Mouse (Mus musculus): ENCODE data around the gene Il13ra2. TPM values are rescaled to one million over a fixed set of nuclear protein-coding genes. Genes with fewer than 3 reads are reported as not detected.
"Not testable (repeated sequence)": the region's sequence is repeated elsewhere in the genome, so short reads cannot be mapped to it uniquely, and the experiment has no call there.

Il13ra2 gene
- 0.22 TPM in 1 of 2 replicates, not detected in the other for polyA plus RNA-seq (2016; fragmentation: Nextera tagmentation; extraction: Ambion mirVana)

DNA sequence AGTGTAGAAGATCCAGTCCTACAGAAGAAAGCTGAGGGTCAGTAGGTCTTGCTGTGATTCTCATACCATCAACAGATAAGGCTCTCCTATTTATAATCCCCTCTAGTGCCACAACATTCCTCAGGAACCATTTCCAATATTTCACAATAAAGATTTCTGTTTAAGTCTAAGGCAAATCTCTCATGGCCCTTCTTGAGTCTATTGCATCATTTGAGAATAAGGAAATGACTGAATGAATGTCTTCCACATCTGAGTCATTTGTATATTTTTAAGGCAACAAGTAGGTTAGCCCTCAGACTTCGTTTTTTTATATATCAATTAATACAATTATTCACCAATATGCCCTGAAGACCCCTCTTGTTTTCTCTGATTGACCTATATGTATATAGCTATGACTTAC is at the start of gene Il13ra2:
Gene Il13ra2, minus strand, starts transcription at position 64 of the 400 bp plus-strand sequence.
- H3K36me3 ChIP-seq, result no peaks in the 10 kb centered on the region
- 63% methylated on average over 1 of the region's 1 CpGs for WGBS
- no peak within 1 kb of the TSS for H3K9ac ChIP-seq
- H3K27ac ChIP-seq, result no peak within 1 kb of the TSS
- H3K4me1 ChIP-seq, result no peaks in the 10 kb centered on the region
- H3K27me3 ChIP-seq, result no peaks in the 10 kb centered on the region
- no peaks in the 10 kb centered on the region for H3K9me3 ChIP-seq (replicated peaks)
- H3K4me2 ChIP-seq (replicated peaks), result no peak within 1 kb of the TSS
- ATAC-seq (ENCODE audit: low FRiP score), result no peak
- H3K4me3 ChIP-seq, result no peak within 1 kb of the TSS

DNA sequence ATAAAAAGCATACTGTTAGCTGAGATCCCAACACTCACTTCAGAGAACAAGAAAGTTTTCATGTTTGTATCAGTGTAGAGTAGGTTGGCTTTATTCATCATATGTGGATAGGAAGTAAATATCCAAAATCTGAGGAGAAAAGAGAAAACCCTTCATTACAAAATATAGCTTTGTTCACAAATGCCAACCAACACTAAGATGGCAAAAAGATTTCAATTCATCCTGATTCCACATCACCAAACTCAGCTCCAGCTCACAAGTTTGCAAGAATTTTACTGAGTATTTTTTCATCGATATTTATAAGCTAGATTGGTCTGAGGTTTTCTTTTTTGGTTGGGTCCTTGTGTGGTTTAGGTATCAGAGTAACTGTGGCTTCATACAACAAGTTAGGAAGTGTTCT is 24.6 kb upstream of the Il13ra2 start, which contains the start of gene Vmn1r239-ps:
Gene Vmn1r239-ps, minus strand, starts transcription at position 101 of the 400 bp plus-strand sequence.
- not testable (repeated sequence) for H3K4me1 ChIP-seq; ATAC-seq (ENCODE audit: low FRiP score); H3K4me3 ChIP-seq; H3K36me3 ChIP-seq; H3K9ac ChIP-seq; H3K4me2 ChIP-seq (replicated peaks); H3K9me3 ChIP-seq (replicated peaks); H3K27ac ChIP-seq; H3K27me3 ChIP-seq
- 73% methylated on average over 1 of the region's 1 CpGs for WGBS

DNA sequence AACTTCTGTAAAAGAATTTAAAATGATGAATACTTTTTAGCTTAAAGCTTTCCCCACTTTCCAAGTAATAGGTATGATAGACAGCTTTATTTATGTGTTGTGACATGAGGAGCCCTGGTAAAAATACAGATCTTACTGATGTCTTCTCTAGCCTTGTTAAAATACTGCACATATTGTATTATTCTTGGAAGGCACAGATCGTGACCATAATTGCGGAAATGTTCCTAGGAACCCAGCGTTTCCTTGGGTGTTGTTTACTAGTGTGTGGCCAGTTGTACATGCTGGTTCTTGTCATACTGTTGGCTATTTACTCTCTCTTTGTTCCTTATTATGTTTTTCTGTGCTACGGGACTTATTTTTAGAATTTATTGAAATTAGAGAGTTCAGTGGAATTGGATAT is 14.4 kb upstream of the Il13ra2 start:
- no peaks in the 10 kb centered on the region for H3K36me3 ChIP-seq
- no peak overlapping the region for H3K4me3 ChIP-seq
- H3K27ac ChIP-seq, result no peak overlapping the region
- H3K9me3 ChIP-seq (replicated peaks), result no peaks in the 10 kb centered on the region
- no peaks in the 10 kb centered on the region for H3K4me1 ChIP-seq
- WGBS, result 87% methylated on average over 4 of the region's 4 CpGs
- no peak overlapping the region for H3K4me2 ChIP-seq (replicated peaks)
- H3K9ac ChIP-seq, result no peak overlapping the region
- ATAC-seq (ENCODE audit: low FRiP score), result no peak
- no peaks in the 10 kb centered on the region for H3K27me3 ChIP-seq

DNA sequence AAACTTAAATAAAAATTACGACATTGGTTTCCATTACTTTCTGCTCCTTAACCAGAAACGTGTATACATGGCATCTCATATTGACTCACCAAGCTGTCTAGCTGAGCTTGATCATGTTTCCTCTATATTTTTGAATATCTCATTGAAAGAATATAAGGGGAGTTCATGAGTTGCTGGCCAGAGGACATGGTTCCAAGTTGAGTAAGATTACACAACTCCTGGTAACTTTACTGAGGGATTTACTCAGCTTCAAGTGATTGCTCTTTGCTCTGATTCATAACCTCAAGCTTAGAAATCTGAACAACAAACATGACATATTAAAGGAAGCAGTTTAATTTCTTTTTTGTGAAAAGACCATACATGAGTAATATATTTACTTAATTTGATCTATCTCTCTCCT is 6.4 kb upstream of the Il13ra2 start:
- Histone ChIP-seq H3K9ac (no peak overlapping the region), H3K4me1 (no peaks in the 10 kb centered on the region), H3K4me2 (replicated peaks) (no peak overlapping the region), H3K9me3 (replicated peaks) (no peaks in the 10 kb centered on the region), H3K27ac (no peak overlapping the region), H3K27me3 (no peaks in the 10 kb centered on the region), H3K36me3 (no peaks in the 10 kb centered on the region), H3K4me3 (no peak overlapping the region)
- no peak for ATAC-seq (ENCODE audit: low FRiP score)
- WGBS, result 70% methylated on average over 2 of the region's 2 CpGs

DNA sequence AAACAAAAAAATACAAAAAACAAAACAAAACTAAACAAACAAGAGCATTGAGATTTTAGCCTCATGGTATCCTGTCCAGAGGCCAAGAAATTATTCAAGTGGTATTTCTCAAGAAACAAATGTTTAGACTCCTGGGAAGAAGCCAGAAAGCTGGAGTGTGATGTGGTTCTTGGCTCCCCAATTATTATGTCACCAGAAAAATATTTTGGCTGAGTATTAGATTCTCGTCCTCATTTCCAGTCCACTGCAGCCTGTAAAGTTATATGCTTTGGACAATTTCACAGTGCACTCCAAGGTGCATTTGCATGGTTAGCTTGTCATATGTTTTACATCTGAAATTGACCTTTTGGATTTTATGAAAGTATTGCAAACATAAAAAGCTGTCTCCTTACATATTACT is 761 bp upstream of the Il13ra2 start:
- 71% methylated on average over 1 of the region's 1 CpGs for WGBS
- no peak overlapping the region for H3K4me3 ChIP-seq
- ATAC-seq (ENCODE audit: low FRiP score), result no peak
- no peak overlapping the region for H3K9ac ChIP-seq
- H3K27ac ChIP-seq, result no peak overlapping the region
- no peaks in the 10 kb centered on the region for H3K9me3 ChIP-seq (replicated peaks)
- H3K27me3 ChIP-seq, result no peaks in the 10 kb centered on the region
- H3K4me2 ChIP-seq (replicated peaks), result no peak overlapping the region
- no peaks in the 10 kb centered on the region for H3K4me1 ChIP-seq
- H3K36me3 ChIP-seq, result no peaks in the 10 kb centered on the region

DNA sequence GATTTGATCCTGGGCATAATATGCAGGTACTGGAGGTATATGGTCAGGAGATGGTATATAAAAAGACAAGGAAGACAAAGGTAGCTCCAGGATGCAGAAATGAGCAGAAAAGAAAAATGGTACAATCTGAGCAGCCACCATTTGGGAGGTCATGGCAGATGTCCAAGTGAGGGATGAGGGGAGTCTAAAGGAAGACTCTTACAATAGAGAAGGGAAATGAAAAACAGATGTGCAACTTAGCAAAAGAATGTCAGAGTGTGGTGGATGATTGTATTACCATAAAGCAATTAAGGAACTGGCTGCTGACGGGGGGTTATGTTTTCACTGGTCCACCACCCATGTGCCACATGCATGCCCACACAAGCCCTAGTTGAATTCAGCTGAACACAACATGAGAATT is 35.5 kb downstream of the Il13ra2 start:
- no peak overlapping the region for H3K4me3 ChIP-seq
- no peak overlapping the region for H3K9ac ChIP-seq
- ATAC-seq (ENCODE audit: low FRiP score), result no peak
- H3K4me2 ChIP-seq (replicated peaks), result no peak overlapping the region
- H3K27me3 ChIP-seq, result no peaks in the 10 kb centered on the region
- 76% methylated on average over 1 of the region's 1 CpGs for WGBS
- no peaks in the 10 kb centered on the region for H3K36me3 ChIP-seq
- H3K9me3 ChIP-seq (replicated peaks), result no peaks in the 10 kb centered on the region
- H3K27ac ChIP-seq, result no peak overlapping the region
- H3K4me1 ChIP-seq, result no peaks in the 10 kb centered on the region

DNA sequence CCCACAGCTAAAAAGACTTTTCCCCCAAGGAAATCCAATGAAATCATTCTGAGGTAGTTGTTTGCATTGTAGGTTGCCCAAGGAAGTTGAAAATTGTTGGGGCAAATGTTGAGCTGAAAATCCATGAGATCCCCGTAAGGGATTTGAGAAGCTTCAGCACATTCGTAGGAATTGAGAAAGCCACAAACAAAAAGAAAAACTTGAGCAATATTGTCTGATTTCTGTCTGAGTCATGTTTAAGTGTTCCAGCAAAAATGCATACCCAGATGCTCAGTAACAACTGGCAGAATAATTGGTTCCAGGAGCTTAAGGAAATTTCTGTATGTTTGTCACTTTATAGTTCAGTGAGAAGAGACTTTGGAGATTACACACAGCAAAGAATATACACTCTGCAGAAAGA is 79.8 kb downstream of the Il13ra2 start:
- Histone ChIP-seq H3K4me2 (replicated peaks) (no peak overlapping the region), H3K4me3 (no peak overlapping the region), H3K27ac (no peak overlapping the region), H3K9me3 (replicated peaks) (no peaks in the 10 kb centered on the region), H3K9ac (no peak overlapping the region), H3K27me3 (no peaks in the 10 kb centered on the region), H3K36me3 (no peaks in the 10 kb centered on the region), H3K4me1 (no peaks in the 10 kb centered on the region)
- 79% methylated on average over 2 of the region's 2 CpGs for WGBS
- no peak for ATAC-seq (ENCODE audit: low FRiP score)

Other genes with a start within 250 kb of the Il13ra2 start
- gene Vmn1r239-ps, start 24.5 kb upstream of the Il13ra2 start, polyA plus RNA-seq (2016; fragmentation: Nextera tagmentation; extraction: Ambion mirVana), result not detected in 2 replicates
- gene Lrch2, start 124.9 kb upstream of the Il13ra2 start, polyA plus RNA-seq (2016; fragmentation: Nextera tagmentation; extraction: Ambion mirVana), result 10.6 and 12.1 TPM in 2 replicates

All from hindbrain, embryonic 12.5 days (tissue).